Mouse (Mus musculus) gonadal fat pad, adult 2 months (tissue): ENCODE measurements around the gene Arhgap21. TPM values are rescaled to one million over a fixed set of nuclear protein-coding genes. Genes with fewer than 3 reads are reported as not detected.

ENCODE experiments used
- polyA plus RNA-seq: library from polyadenylated mRNA; depleted of rRNA; stranded (reverse); fragments of >200 nt; gene quantifications from 2 replicates; pipeline ENCODE4 v1.2.3, GENCODE M21; 2012; rRNA removed

Arhgap21 gene
- polyA plus RNA-seq, 1 experiment: 15.4 TPM

Other genes starting within 250 kb of the Arhgap21 start
- 0.39 and 1.4 TPM in 2 replicates for gene Enkur, start 236.5 kb upstream of the Arhgap21 start, polyA plus RNA-seq
- gene Thnsl1, start 236.8 kb upstream of the Arhgap21 start, polyA plus RNA-seq: 5.9 and 6.2 TPM in 2 replicates